Mouse (Mus musculus) mesoderm, embryonic 11.5 days (tissue): ENCODE measurements around the gene Fancd2os.

Source experiments
- DNase-seq: peaks from one replicate; pipeline ENCODE4 v3.0.0-alpha.2; 2012; ENCODE audit warnings: low read depth, low spot score

Gene Fancd2os

GRCm38 (mm10) chr6:113600543-113601139 is at the start of gene Fancd2os:
Fancd2os (minus strand) TSS chr6:113600715.
- DNase-seq, result no peak

DNA sequence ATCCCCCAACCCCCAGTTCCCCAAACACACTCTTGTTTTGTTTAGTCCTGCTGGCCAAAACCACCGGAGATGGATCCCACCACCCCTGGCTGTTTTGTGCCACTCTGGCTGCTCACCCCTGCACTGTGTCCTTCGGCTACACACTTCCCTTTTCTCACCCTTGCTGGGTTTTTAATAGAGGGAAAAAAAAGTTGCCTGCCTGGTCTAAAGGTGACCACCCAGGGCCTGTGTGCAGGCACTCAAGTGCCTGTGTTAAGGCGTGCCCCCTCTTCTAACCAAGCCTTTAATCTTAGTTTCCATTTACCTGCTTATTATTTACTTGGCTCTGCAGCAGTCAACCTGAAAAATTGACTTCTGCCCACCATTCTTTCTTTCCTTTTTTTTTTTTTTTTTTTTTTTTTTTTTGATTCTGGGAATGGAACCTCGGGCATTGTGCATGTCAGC is 49.7 kb upstream of the Fancd2os start:
- DNase-seq, result no peak

GRCm38 (mm10) chr6:113649346-113650196 is 49.1 kb upstream of the Fancd2os start:
- no peak for DNase-seq

DNA sequence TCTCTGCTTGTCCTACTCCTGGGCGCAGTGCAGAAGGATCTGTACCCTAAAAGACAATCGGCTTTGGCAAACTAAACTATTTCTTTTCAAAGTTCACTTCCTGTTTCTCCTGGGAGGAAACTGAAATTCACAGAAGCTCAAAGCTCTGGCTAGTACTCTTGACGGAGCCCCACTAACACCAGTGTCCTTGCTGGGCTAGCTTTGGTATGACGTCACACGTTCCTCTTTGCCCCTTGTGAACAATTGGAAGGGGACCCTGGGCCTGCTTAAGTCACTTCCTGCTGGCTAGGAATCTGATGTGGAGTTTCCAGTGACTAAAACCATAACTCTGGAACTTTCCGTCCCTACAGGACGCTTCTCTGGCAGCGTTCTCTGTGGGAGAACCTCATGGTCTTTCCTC is 44.3 kb upstream of the Fancd2os start:
- DNase-seq, result no peak

GRCm38 (mm10) chr6:113643967-113644366 is 43.5 kb upstream of the Fancd2os start:
- DNase-seq, result no peak

GRCm38 (mm10) chr6:113643021-113643420 is 42.5 kb upstream of the Fancd2os start:
- no peak for DNase-seq

GRCm38 (mm10) chr6:113642605-113643004 is 42.1 kb upstream of the Fancd2os start:
- no peak for DNase-seq

- no peak for DNase-seq
Measured at GRCm38 (mm10) chr6:113639201-113639600, 38.7 kb upstream of the Fancd2os start.

- DNase-seq, result peak; percentile 94
Measured at GRCm38 (mm10) chr6:113638302-113639040, 38.0 kb upstream of the Fancd2os start, which contains the start of gene Irak2. Irak2 (plus strand) TSS chr6:113638467.

DNA sequence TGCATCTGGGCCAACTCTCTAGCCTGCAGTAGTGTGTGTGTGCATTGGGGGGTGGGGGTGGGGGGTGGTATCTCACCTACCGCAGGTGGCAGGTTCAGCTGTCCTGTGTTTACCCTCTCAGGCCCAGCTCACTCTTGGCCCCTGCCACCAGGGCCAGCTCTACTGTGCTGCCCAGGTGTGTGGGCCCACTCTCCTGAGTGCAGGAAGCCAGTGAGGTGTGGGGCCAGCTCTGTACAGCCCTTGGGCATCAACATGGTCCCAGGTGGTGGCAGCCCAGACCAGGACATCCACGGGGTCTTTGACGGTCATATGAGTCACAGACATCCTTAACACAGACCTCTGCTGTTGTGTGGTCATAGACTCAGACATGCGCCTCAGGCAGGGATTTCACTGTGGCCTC is 32.3 kb upstream of the Fancd2os start:
- DNase-seq, result no peak

GRCm38 (mm10) chr6:113630322-113630721 is 29.8 kb upstream of the Fancd2os start:
- no peak for DNase-seq

GRCm38 (mm10) chr6:113624989-113625770 is 24.7 kb upstream of the Fancd2os start:
- DNase-seq, result no peak

DNA sequence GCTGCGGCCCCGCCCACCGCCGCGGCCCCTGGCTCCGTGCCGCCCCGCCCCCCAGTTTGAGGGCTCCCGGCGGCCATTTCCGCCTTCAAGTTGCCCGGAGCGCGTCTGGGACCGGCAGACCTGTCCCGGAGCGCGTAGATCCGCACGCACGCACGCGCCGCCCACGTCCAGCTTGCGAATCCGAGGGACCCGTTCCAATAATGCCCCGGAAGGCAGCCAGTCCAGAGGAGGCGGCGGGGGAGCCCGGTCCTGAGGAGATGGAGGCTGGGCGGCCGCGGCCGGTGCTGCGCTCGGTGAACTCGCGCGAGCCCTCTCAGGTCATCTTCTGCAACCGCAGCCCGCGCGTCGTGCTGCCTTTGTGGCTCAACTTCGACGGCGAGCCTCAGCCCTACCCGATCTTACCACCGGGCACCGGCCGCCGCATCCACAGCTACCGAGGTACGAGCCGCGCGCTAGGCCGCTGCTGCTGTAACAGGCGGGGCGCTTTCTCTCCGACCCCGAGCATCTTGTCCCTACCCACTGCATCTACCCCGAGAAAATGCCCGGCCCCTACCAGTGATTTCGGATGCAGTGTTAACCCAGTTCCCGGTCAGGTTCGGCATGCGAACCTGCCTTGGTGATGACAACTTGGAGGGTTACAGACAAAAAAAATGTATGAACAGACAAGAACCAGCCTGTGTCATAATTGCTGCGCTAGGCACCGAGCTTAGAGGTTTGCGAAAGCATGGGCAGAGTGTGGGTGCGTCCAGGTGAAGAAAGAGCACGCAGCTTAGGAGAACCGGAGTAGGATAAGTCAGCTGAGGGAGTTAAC is 23.6 kb upstream of the Fancd2os start, which contains the start of gene Vhl:
TSS of gene Vhl (plus strand) at position 19 of the 811 bp plus-strand sequence.
- DNase-seq, result peak; percentile 77

DNA sequence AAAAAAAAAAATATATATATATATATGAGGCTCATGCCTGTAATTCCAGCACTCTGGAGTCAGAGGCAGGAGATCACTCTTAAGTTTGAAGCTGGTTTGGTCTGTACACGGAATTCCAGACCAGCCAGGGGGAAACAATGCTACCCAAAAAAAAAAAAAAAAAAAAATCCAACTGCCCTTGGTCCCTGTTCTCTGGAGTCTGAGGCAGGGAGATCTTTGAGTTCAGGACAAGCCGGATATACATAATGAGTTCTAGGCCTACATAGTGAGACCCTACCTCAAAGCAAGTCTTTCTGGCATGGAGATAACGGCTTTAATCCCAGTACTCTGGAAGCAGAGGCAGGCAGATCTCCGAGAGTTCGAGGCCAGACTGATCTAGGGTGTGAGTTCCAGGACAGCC is 22.9 kb upstream of the Fancd2os start:
- DNase-seq, result no peak

GRCm38 (mm10) chr6:113615489-113615888 is 15.0 kb upstream of the Fancd2os start:
- DNase-seq, result no peak

DNA sequence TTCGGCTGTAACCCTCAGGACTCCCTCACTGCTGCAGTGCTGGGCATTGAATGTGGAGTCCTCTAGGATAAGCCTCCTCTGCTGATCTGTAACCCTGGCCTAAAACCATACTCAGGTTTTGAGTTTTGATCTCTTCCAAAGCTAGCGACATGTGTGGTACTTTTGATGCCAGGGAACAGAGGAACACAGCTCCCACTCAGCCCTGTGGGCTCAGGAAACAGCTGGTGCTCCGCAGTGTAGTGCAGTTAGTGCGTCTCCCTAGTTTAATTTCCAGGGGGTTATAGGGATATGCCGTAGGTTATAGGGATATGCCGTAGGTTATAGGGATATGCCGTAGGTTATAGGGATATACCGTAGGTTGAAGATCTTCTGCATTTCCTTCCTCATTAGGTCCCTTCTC is 14.5 kb upstream of the Fancd2os start:
- DNase-seq, result no peak

DNA sequence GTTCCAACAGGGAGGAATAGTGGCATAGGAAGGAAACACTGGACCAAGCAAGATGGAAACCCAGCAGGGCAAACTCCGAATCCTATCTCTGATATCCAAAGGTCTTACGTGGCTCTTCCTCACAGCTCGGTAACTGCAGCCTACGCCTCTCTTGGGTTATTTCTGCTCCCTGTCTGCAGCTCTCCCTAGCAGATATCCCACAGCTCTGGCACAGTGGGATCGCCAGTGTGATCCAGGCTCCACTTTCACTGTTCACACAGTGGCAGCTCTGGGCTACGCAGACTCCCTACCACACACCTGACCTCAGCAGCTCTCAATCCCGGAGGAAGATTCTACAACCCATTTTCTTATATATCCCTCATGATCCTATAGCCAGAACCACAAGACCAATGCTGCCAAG is 13.6 kb upstream of the Fancd2os start:
- no peak for DNase-seq

DNA sequence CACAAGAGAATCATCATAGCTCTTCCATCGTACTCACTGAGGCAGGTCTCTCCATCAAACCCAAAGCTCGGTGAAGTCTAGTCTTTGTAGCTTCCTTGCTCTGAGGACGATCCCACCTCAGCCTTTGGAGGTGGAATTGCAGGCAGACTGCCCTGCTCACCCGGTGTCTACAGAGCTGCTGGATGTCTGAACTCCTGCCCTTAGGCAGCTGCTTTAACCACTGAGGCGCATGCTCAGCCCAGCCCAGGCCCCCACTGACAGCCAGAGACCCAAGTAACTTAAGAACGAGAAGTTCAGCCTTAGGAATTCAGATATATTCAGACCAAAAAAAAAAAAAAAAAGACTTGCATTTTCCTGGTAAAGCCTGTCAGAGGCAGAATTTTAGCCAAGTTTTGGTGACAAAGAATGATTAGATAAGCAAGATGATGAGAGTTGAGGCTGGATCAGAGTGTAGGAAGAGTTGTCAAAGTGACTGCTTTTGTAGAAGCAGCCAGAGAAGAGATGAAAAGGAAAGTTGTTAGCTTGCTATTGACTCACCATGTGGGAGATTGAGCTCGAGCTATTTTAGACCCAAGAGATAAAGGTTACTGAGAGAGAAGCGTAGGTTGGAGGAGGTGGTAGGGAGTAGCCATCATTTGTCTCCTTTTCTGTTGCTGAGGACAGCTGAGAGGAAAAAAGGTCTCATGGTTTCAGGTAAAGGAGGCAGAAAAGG is 11.9 kb upstream of the Fancd2os start:
- no peak for DNase-seq

DNA sequence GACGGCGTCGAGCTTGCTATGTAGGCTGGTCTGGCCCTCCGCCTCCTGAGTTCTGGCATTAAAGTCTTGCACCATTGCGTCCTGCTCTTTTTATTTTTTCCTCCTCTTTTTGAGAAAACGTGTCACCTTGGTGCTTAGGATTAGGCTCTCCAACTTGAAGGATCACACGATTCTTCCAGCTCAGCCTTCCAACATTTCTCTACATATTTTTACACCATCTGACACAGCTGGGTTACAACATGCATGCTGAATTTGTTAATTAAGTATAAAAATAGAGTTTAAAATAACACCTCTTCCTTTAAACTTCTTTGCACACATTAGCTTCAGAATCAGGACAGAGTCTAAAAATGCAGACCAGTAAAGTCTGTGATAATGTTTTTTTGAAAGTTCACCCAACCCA is 8.8 kb upstream of the Fancd2os start:
- no peak for DNase-seq

DNA sequence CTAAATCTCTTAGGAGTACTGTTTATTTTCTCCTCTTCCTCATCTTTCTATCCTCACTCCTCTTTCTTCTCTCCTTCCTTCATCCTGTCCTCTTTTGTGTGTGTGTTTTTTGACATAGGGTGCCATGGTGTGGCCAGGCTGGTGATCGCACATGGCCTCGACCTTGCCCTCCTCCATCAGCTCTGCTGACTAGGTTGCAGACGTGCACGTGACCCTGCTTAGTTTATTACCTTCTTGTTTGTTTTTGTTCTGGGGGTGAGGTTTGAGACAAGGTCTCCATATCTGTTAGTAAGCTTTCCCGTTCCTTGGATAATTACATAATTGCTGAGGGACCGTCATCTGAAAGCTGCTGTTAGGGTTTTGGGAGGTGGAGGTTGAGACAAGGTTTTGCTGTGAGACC is 8.4 kb upstream of the Fancd2os start:
- DNase-seq, result no peak
